Mouse (Mus musculus) hindlimb bud, embryonic 11.5 days (tissue): Measurements from ENCODE around the gene Rgl3.

ENCODE experiments used
- DNase-seq: peaks from one replicate; pipeline ENCODE4 v3.0.0-alpha.2; 2012; ENCODE audit warnings: low read depth, low spot score; ENCODE audit errors: extremely low spot score

Rgl3 gene

DNA sequence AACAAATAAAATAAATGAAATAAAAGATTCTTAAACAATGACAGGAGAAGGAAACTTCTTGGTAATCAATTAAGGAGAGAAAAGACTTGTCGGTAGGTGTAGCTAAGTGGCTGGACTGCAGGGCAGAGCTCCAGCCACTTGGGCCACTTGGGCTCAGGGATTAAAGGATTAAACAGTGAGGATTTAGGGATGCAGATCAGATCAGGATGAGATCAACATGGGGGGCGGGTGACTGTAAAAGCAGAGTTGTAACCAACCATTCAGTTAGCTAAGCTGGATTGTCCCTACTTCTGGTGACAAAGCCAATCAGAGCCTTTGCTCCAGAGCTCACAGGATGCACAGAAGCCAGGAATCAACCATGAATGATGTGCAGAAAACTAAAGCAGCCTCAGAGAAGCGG lies 5.3 kb downstream of the Rgl3 start:
- DNase-seq, result no peak

DNA sequence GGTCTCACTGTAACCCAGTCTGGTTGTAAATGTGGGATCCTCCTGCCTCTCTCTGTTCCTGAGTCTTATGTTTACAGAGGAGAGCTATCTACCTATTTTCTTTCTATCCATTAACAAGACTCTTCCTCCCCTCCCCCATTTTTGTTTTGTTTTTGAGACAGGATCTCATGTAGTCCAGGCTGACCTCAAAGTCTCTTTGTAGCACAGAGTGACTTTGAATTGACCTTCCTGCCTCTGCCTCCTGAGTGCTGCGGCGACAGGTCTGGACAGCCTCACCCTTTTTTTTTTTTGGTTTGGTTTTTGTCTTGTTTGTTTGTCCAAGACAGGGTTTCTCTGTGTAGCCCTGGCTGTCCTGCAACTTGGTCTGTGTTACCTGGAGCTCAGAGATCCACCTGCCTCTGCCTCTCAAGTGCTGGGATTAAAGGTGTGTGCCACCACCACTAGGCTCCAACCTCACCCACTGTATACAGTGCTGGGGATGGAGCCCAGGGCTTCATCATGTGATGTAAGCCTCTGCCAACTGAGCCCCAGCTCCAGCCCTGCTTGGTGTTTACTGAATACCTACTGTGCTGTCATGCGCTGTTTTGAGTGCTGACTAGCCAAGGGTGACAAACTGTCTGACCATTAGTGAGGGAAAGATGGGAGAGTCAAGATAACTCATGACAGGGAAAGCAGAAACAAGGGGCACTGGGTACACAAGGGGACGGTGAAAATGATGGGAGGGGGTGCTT lies 10.7 kb downstream of the Rgl3 start:
- DNase-seq, result no peak

DNA sequence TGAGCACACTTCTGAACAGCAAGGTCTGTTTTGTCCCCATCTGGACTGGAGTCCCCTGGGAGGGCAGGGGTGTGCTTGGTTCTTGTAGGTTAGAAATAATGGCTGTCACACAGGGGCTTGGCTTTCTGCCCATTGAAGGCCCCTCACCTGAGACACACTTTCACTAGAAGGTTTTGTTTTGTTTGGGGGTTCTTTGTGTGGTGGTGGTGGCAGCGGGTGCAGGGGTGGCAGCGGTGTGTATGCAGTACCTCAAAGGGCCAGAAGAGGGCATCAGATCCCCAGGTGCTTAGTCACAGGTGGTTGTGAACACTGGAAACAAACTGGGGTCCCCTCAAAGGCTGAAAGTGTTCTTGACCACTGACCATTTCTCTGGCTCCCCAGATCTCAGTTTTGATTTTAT lies 11.3 kb downstream of the Rgl3 start:
- DNase-seq, result no peak

DNA sequence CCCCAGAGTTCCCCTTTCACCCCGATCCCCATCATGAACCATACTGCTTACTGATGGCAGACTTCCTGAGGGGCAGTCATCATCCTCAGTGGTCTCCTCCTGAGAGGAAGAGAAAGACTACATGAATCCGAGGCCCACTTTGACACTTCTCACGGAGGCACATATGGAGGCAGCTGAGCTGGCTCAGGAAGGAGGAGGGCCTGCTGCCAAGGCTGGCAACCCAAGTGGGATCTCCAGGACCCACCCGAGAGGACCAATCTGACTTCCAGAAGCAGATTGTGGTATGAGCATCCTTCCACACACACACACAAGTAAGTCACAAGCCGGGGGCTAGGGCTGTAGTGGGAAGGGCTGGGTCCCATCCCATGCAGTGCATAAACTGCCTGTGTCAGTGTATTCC lies 11.9 kb downstream of the Rgl3 start:
- DNase-seq, result no peak

DNA sequence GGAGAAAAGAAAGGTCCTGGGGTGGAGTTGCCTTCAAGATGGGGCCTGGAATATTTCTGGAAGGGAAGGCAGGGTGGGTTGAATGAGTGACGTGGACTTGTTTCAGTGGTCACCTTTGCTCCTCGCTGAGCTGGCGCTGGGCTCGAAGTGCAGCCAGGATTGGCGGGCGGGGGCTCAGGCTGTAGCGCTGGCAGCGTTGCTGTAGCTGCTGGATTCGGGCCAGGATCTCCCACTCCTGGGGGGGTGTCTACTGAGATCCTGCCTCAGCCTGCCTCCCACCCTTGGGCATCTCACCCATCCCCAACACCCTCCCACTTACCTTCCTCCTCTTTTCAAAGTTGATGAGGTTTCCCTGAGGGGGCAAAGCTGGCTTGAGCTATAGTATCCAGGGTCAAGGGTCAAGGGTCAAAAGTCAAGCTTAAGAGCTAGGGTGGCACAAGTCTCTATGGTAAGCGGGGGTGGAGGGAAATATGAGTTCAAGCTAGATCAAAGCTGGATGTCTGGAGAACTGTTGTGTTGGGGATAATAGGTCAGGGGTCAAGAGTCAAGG lies 12.5 kb downstream of the Rgl3 start:
- no peak for DNase-seq

DNA sequence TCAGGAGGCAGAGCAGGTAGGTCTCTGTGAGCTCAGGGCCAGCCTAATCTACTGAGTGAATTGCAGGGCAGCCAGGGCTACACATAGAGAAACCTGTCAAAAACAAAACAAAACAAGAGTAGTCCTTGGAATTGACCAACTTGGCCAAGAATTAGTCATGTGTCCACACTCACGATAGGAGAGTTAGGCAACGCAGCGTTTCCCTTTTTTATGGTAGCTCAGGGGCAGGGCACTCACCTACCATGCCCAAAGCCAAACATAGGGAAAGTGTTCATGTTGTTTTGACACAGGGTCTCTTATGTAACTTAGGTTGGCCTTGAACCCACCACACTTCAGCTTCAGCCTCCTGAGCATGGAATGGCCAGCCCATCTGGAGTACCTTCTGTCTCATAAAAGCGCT lies 19.9 kb downstream of the Rgl3 start:
- DNase-seq, result no peak

DNA sequence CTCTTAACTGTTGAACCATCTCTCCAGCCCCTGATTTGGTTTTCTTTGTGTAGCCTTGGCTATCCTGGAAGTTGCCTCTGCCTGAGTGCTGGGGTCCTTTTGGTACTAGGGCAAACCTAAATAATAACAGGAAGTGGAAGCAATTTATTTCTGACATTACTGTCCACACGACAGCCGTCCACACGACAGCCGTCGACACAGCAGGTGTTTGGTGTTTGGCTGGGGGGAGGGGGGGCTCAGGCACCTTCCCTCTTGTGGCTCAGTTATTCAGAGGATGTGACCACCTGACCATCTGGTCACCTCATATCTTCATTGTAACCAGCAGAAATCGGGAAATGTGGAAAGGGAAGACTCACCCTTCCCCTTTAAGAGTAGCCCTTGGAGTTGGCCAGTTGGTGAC lies 20.4 kb downstream of the Rgl3 start:
- no peak for DNase-seq

DNA sequence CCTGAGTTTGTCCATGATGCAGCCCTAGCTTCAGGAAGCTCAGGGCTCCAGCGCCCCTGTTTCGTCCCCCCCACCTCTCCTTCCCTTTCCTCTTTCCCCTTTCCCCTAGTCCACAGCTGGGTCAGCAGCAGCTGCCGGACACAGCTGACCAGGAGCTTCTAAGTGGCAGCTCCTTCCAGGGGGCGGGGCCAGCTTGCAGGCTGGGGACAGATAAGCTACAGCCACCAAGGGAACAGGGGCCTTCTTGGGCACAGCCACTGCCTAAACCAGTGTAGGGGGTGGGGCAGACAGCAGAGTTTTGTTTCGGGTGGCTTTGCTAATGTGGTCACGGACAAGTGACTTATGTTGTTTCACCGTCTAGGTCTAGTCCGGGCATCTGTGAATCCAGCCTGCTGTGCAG lies 25.8 kb downstream of the Rgl3 start, which contains the start of gene Epor:
TSS of gene Epor (minus strand) at position 90 of the 400 bp plus-strand sequence.
- no peak for DNase-seq

DNA sequence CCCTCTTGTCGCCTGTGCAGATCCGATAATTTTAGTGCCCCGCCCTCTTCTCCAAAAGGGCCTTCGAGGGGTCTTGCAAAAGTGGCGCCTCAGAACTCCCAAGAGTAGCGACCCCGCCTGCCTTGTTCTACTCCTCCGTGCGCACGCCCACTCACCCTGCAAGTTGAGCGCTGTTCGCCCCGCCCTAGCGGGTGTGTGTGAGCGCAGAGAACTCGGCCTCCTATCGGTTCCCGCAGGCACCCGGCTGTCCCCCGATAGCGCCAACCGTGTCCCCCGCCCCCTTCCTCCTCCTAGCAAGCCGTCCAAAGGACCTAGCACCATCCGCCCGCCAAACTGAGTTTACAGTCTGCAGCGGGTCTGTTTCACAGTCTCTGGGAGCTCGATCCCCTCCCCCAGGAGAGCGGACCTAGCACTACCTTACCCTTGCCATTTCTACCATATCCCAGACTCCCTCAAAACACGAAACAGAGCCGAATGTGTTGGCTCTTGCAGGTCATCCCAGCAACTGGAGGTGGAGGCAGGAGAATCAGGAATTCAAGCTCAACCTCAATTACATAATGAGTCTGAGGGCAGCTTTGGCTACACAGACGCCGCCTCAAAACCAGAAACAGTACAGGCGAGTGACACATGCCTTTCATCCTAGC lies 26.7 kb downstream of the Rgl3 start:
- no peak for DNase-seq

DNA sequence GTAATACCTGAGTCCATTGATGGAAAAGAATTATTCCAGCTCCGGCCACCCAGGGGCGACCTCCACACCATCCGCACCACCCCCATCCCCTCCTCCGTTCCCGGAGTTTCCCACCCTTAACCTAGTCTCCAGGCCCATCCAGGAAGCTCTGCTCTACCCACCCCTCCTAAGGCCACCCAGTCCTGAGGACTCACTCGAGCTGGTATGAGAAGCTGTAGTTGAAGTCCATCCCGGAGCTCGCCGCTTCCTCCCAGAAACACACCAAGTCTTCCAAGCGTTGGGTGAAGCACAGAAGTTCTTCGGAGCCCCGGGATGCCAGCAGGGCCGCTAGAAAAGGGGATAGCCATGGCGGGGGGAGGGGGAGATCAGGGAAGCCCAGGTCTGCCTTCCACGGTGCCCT lies 27.2 kb downstream of the Rgl3 start:
- DNase-seq, result no peak

DNA sequence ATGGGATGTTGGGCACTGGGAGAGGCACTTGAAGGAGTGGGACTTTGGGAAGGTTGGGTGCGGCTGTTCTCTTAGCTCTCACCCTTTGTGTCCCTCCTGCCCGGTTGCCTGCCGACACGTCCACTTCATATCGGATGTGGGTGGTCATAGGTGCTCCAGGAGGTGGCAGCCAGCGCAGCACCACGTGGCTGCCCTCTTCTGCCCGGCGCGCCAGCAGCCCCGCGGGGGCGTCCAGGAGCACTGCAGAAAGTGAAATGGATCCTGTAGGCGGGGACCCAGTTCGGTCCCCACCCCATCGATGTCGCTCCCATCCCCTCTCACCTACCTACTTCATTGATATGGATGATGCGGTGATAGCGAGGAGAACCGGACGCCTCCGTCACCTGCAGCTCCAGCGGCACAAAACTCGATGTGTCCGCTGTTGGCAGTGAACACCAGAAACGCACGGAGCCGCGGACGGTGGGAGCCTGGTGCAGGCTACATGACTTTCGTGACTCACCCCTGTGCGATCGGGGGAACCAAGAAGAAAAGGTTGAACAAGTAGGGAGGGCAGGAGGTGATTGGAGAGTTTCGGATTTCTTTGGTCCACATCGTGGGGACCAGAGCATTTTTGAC lies 27.8 kb downstream of the Rgl3 start:
- DNase-seq, result no peak

DNA sequence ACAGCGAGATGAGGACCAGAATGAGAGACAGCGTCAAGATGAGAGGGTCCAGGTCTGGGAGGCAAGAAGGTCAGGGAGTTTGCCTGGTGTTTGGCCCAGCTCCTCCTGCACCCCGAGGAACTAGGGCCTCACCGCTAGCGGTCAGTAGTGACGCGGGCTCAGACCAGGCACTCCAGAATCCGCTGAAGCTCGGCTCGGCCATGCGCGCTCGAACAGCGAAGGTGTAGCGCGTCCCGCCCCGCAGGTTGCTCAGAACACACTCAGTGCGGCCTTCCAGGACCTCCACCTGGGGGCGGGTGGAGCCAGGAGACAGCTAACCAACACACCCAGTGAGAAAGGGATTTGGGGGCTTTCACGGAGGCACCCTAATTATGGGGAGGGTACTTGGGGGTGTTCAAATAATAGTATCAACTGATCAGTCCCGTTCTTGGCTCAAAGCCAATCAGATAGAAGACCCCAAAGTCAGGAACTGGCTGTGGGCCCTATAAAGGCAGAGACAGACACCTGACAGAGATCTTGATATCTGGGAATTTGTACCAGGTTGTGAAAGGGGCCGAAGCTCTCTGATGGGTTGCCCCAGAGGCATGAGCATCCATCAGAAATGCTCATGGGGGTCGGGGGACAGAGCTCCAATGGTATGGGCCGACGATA lies 28.6 kb downstream of the Rgl3 start:
- DNase-seq, result no peak

DNA sequence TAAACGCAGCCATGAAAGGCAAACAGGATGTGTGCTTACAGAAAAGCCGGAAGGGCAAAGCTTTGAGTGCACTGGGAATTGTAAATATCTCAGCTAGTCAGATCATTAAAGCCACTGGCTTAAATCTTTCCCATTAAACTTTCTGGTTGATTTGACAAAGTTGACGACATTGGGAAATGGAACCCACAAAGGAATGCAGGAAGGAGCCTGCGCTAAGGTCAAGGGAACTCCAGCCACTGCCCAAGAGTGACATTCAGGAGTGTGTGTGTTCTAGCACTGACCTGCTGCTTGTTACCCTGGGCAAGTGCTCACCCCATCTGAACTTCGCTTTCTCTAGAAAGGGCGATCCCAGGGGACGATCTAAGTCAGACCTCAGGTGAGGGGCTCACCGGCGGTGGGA lies 29.1 kb downstream of the Rgl3 start:
- DNase-seq, result no peak

DNA sequence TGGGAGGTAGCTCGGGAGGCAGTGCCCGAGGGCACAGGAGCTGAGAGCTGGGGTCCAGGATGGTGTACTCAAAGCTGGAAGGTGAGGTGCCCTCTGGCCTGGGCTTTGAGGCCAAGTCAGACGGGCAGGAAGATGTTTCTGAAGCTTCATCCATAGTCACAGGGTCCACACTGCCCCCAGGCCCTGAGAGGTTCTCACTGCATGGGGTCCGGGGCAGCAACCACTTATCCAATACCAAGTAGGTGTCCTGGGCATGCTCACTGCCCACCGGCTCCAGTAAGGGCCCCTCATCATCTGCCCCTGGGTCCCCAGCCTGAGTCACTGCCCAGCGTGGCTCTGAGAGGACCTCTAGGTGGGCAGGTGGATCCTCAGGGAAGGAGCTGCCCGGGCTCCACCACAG lies 30.0 kb downstream of the Rgl3 start:
- no peak for DNase-seq

DNA sequence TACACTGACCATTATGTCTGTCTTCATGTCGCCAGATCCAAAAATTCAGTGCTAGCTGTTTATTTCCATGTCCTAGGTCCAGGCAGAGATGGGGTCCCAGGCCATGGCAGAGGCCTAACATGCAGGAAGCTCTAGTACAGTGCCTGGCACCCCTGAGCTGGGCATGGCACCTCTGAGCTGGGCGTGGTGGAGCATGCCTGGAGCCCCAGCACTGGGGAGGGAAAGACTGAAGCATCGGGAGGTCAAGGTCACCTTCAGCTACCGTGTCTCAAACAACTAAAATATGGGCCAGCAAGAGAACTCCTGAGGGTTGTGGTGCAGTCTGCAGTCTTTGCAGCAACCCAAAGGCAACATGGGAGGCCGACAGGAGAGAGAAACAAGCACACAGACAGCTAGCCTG lies 30.9 kb downstream of the Rgl3 start:
- DNase-seq, result no peak

DNA sequence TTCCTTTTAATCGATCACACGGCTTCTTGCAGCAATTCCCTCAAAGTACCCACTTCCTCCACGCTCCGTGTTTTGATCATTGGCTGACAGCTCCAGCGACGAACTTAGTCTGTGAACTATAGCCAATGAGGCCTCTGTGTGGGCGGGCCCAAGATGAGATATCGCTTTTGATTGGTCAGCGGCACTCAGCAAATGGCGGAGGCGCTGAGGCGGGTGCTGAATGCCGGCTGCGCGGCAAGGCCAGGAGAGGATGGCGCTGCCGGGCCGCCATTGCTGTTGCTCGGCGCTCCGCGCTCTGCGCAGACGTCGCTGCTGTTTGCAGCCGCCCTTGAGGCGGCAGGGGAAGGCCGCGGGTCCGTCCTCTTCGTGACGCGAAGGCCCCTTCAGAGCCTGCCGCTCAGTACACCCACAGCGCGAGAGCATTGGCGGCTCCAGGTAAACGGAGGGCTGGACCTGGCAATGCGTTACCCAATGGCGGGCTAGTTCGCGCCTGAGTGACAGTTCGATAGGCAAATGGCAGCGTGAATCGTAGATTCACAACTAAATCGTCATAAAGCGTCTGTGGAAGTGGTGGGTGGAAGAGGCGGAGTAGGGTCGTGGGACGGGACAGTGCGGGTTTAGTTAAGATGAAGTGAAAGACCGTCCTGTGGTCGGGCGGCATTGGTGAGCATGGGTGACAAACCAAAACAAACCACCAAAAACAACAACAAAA lies 33.5 kb downstream of the Rgl3 start, which contains the start of gene Swsap1:
TSS of gene Swsap1 (plus strand) at position 186 of the 712 bp plus-strand sequence.
- DNase-seq, result peak; percentile 94

DNA sequence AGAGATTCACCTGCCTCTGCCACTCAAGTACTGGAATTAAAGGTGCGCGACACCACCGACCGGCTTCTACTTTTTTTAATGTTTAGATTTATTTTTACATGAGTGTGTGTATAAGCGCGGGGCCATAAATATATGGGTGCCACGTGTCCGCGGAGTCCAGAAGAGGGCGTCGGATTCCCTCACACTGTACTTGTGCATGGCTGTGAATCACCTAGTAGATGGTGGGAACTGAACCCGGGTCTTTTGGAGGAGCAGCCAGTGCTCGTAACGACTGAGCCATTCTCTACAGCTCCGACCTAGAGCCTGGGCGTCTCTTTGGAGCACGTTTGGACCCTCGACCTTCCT lies 34.0 kb downstream of the Rgl3 start:
- no peak for DNase-seq

DNA sequence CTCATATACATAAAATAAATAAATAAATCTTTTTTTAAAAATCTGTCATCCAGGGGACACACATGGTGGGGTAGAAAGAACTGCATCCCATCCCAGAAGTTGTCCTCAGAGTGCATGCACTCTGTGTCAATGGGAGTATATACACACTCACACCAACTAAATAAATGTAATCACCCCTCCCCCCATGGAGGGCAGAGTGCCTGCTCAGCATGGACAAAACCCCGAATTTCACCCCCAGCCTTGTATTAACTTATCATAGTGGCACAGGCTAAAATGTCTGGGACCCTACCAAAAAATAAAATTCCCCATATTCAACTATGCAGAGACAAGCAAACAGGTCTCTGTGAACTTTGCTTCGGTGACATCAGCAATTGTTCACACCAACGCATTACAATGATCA lies 34.6 kb downstream of the Rgl3 start:
- DNase-seq, result no peak

DNA sequence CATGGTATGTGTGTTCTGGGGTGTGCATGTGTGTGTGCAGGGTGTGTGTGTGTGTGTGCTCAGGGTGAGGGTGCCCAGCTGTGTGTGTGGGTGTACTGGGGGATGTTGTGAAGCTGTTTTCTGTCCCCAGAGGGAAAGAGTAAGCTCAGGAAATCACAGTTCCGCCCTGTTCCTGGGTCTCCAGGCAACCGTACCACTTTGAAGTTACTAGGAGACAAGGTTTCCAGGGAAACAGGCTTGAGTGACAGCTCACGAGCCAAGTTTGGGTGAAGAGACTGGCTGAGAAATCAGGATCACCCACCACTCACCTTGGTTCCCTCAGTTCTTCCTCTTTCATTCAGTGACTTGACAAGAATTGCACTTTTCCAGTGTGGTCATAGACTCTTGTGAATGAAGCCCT lies 35.6 kb downstream of the Rgl3 start:
- no peak for DNase-seq

DNA sequence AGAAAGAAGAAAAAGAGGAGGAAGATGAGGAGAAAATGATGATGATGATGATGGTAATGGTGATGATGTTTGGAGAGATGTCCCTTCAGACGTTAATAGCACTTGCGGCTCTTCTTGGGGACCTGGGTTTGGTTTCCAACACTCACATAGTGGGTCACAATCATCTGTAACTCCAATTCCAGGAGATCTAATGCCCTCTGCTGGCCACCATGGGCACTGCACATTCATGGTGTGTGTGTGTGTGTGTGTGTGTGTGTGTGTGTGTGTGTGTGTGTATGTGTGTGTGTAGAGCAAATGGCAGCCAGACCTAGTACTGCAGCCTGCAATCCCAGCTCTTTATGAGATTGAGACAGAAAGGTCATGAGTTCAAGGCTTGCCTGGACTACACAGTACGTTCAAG lies 37.3 kb downstream of the Rgl3 start:
- no peak for DNase-seq

DNA sequence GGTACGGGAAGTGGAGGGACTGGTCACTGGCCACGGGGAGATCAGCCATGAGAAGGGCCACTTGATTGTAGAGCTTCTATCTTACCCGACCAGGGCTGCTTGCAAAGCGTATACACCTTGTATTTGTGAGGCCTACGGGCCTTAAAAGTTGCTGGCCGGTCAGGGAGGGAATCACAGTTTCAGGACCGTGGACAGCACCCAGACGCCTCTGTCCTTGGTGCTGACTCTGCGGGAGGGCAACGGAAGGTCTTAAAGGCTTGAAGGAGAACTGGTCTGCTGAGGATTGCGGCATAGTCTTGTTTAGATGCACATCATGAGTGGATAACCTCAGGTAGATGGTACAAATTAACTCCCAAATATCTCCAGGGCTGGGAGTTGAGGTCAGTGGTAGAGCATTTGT lies 38.9 kb downstream of the Rgl3 start:
- no peak for DNase-seq
